Mouse (Mus musculus) heart, embryonic 10.5 days (tissue): ENCODE data around the gene Lingo3. TPM values are rescaled to one million over a fixed set of nuclear protein-coding genes. Genes with fewer than 3 reads are reported as not detected.

Experiments
- DNase-seq: peaks from one replicate; pipeline ENCODE4 v3.0.0-alpha.2; 2017; ENCODE audit warnings: low spot score
- H3K27ac ChIP-seq: fragments of 300-500 bp; sonication (generic); 2 replicates; pipeline ENCODE4 v1.5.1; 2016; ENCODE audit warnings: mild to moderate bottlenecking
- H3K27me3 ChIP-seq: fragments of 300-500 bp; sonication (generic); 2 replicates; pipeline ENCODE4 v1.6.1; 2016; ENCODE audit warnings: mild to moderate bottlenecking; ENCODE audit not compliant: poor library complexity, insufficient read depth, severe bottlenecking
- H3K36me3 ChIP-seq: fragments of 300-500 bp; sonication (generic); 2 replicates; pipeline ENCODE4 v1.6.1; 2016; ENCODE audit warnings: mild to moderate bottlenecking, moderate library complexity
- H3K4me1 ChIP-seq: fragments of 300-500 bp; sonication (generic); 2 replicates; pipeline ENCODE4 v1.6.1; 2016; ENCODE audit warnings: mild to moderate bottlenecking
- H3K4me3 ChIP-seq: fragments of 300-500 bp; sonication (generic); 2 replicates; pipeline ENCODE4 v1.5.1; 2016; ENCODE audit warnings: mild to moderate bottlenecking, moderate library complexity
- H3K9me3 ChIP-seq: fragments of 300-500 bp; sonication (generic); 2 replicates; pipeline ENCODE4 v1.6.1; 2016; ENCODE audit warnings: mild to moderate bottlenecking, moderate library complexity
- WGBS: fragments of 180-500 bp; shearing (Covaris S2); methylation state at CpG from one replicate; pipeline ENCODE4 v1.1.7; 2016; 5-methylcytosine and 5-hydroxymethylcytosine counted together
- polyA plus RNA-seq: library from polyadenylated mRNA; unstranded; fragments of >200 nt; fragmentation: Nextera tagmentation; extraction: Ambion mirVana; gene quantifications from 2 replicates; pipeline ENCODE4 v1.2.1, GENCODE M21; 2016

Lingo3 gene
- polyA plus RNA-seq, 1 experiment from 2014 or later = 0.14 TPM

DNA sequence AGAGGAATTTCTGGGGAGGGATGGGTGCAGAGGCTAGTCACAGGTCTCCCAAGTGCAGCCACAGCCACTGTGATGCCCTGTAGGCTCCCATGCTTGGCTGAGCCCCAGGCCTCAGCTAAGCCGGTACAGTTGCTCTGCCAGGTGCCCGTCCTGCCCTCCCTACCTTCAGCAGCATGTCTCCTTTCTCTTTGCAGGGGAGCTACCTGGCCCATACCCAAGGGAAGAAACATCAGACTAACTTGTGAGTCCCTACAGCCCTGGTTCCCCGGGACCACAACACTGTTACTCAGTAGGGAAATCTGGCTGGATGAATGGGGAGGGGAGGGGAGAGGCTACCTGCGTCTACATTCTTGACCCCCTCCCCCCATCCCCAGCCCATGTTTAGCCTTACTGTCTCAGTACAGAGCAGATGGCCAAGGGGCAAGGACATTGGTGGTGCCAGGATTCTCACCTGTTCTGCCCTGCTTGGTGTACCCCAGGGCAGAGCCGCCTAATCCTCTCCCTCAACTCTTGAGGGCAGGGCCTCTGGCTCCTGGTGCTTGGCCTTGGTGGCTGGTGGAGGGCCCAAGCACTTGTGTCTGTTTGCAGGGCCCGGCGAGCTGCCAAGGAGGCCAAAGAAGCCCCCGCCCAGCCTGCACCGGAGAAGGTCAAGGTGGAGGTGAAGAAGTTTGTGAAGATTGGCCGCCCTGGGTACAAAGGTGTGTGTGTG, 41.5 kb downstream of the Lingo3 start:
- H3K4me3 ChIP-seq = no peak overlapping the region
- peaks cover 59% of the 10 kb centered on the region for H3K36me3 ChIP-seq
- H3K9me3 ChIP-seq = no peaks in the 10 kb centered on the region
- DNase-seq = no peak
- peaks cover 12% of the 10 kb centered on the region; the same call in 1 of the 2 replicates for H3K27me3 ChIP-seq
- 93% methylated on average over 10 of the region's 10 CpGs for WGBS
- no peak overlapping the region for H3K27ac ChIP-seq
- H3K4me1 ChIP-seq = peaks cover 49% of the 10 kb centered on the region

DNA sequence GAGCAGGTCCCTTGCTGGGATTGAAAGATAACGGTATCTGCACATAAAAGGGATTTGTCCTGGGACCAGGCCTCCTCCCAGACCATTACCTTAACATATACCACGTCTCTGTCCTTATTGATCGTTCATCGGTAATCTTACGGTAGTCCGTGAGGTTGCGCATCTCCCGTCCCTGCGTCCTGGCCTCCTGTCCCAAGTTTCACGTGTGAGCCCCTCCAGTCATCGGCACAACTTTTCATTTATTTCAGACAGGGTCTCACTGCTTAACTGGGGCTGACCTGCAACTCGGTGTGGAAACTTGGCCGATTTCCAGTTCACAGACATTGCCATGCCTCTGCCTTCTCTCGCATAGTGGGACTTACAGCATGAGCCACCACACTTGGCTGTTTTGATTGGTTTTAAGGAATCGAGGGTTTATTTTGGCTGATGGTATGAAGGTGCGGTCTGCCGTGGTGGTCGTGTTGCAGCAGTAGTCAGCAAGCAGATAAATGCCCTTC, 44.7 kb downstream of the Lingo3 start:
- H3K27ac ChIP-seq = peak overlapping the region; percentile 99
- 2% methylated on average over 18 of the region's 18 CpGs for WGBS
- H3K36me3 ChIP-seq = peaks cover 67% of the 10 kb centered on the region
- DNase-seq = no peak
- H3K4me1 ChIP-seq = peaks cover 36% of the 10 kb centered on the region
- H3K27me3 ChIP-seq = no peaks in the 10 kb centered on the region
- peak overlapping the region; percentile 93 for H3K4me3 ChIP-seq
- no peaks in the 10 kb centered on the region for H3K9me3 ChIP-seq

DNA sequence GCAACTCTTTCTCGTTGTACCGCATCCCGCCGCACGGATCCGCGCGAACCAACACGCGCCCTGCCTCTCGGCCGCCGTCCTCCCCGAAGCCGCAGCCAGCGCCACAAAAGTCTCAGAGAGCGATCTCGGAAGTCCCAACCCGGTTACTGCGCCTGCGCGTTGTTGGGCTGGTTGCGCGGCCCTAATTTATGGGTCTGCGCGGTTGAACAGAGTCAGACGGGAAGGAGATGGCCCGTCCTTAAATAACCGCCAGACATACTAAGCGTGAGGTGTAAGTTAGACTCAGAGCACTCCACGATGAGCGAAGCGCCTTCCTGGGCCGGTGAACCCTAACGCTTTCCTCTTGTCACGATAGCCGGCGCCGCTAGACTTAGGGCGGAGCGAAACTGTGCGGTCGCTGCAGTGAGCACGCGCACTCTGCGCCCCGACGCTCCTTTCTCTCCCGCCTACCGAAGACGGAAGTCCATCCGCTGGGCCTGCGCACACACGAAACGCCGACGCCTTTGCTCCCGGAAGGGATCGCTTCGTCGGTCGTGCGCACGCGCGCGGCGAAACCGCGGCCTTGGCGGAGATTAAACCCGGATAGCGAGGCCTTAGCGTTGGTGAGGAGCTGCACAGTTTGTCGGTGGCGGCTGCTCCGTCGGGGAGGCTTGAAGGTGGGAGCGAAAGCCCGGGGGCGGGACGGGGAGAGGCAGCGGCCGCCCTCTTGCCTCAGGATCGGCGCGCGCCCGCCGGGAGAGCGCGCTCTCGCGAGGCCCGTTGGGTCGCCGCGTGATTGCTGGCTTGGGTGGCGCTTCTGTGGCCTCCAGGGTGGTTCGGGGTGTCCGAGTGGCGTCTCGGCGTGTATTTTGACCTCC, 45.5 kb downstream of the Lingo3 start, which contains the start of the genes Sf3a2 and Plekhj1:
Sf3a2 (plus strand) TSS at position 49 of the 857 bp plus-strand sequence.
Plekhj1 (minus strand) TSS at position 477 of the 857 bp plus-strand sequence.
- peak; percentile 98 for DNase-seq
- Histone ChIP-seq H3K4me1 (peaks cover 35% of the 10 kb centered on the region), H3K4me3 (peak within 1 kb of the TSS; percentile 93), H3K27me3 (no peaks in the 10 kb centered on the region), H3K9me3 (no peaks in the 10 kb centered on the region), H3K36me3 (peaks cover 67% of the 10 kb centered on the region), H3K27ac (peak within 1 kb of the TSS; percentile 99)
- WGBS = under 1% methylated on average over 101 of the region's 104 CpGs

DNA sequence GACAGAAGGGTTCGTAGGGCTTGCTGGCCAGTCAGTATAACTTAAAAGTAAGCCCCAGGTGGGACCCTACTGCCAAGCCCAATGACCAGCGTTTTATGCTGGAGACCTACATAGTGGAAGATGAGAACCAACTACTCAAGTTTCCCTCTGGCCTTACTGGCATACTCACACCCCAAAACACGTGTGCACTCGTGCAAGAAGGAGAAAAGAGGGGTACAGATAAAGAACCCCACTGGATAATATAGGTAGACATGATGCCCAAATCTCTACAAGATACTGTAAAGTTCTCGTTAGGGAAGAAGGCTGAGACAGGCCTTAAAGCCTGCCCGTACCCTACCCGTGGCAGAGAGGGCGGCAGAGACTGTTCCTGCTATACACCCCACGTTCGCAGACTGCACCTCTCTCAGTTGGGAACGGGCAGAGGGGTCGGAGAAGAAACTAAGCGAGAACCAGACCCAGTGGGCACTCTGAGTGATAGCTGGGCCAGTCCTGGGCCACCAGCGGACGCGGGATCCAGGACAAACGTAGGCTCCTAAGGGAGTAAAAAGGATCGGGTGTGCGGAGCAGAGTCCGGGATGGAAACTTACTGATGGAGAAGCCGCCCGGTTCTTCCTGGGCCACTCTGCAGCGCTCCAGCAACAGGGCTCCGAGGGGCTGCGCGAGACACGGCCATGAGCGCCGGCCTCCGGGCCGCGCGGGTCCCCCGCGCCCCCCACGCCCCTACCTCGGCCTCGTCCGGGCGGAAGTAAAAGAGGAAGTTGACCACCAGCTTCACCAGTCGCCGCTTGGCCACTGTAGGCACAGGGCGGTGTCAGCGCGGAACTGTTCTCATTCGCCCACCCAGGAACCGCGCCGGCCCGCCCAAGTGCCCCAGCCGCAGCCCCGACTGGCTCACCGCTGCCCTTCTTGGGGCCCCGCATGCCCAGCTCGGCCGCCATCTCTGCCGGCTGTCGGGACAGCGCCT, 46.4 kb downstream of the Lingo3 start:
- WGBS = 2% methylated on average over 58 of the region's 59 CpGs
- DNase-seq = no peak

DNA sequence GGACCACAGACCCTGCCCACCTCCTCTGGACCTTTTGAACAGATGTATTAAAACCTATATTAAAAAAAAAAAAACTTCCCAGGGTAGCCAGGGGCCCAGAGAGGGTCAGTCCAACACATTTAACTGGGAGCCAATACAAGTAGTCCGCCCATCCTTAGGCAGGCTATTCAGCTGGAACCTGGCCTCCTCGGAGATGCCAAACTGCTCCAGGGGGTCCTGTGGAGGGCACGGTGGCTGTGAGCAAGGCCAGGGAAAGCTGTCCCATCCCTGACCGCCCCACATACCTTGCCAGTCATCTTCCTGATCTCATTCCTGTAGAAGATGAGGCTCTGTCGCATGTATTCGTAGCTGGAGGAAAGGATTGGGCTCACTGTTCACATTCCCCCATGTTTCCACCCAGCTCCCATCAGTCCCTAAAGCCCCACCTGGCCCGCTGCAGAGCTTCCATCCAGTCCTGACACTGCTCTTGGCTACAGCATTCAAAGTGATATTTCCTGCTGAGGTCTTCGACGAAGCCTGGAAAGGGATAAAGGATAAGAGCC, 47.5 kb downstream of the Lingo3 start:
- Histone ChIP-seq H3K4me1 (peaks cover 47% of the 10 kb centered on the region), H3K9me3 (no peaks in the 10 kb centered on the region), H3K36me3 (peaks cover 67% of the 10 kb centered on the region), H3K4me3 (peak overlapping the region; percentile 93), H3K27me3 (no peaks in the 10 kb centered on the region), H3K27ac (no peak overlapping the region)
- no peak for DNase-seq
- WGBS = 78% methylated on average over 9 of the region's 9 CpGs

More for the DNA sequence above, 46.4 kb downstream of the Lingo3 start:
- Histone ChIP-seq H3K9me3 (no peaks in the 10 kb centered on the region), H3K4me3 (peak overlapping the region; percentile 93), H3K27ac (peak overlapping the region; percentile 99), H3K4me1 (peaks cover 36% of the 10 kb centered on the region), H3K27me3 (no peaks in the 10 kb centered on the region), H3K36me3 (peaks cover 67% of the 10 kb centered on the region)

DNA sequence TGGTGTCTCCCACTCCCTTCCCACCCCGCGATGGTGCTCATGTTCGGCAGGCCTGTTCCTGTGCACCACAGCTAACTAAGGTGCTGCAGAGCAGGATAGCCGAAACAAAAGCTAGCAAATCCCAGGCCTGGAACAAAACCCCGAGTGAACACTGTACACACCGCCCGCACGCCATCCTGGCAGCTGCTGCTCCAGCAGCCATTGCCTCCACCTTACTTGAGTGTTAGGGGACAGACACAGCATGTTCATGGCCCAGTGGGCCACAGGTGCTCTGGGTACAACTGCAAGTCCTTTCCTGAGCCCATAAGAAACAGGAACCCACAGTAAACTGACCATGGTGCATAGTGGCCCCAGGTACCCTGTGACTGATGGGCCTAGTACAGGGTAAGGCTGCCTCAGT, 49.1 kb downstream of the Lingo3 start:
- Histone ChIP-seq H3K4me1 (peaks cover 48% of the 10 kb centered on the region), H3K27me3 (no peaks in the 10 kb centered on the region), H3K9me3 (no peaks in the 10 kb centered on the region), H3K4me3 (no peak overlapping the region), H3K27ac (0 out of 2 replicates have a peak overlapping the region, but pooled peaks have one; percentile 7), H3K36me3 (peaks cover 69% of the 10 kb centered on the region)
- no peak for DNase-seq
- 87% methylated on average over 8 of the region's 8 CpGs for WGBS

DNA sequence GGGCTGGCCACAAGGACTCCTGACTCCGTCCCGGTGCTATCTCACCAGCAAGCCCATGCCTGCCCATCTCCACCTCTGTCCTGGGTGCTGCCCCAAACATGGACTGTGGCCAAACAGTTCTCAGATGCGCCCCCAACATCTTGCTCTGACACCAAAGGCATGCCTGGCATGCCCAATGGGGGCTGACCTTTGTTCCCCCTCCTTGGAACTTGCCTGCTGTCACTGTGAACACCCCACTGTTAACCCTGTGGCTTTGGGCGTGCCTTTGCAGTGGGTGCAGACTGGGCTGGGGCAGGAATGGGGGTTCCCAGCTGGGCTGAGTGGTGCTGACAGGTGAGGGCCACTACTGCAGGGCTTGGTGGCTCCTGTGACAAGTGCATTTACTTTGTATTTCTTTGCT, 50.0 kb downstream of the Lingo3 start:
- Histone ChIP-seq H3K27me3 (no peaks in the 10 kb centered on the region), H3K27ac (no peak overlapping the region), H3K4me3 (no peak overlapping the region), H3K4me1 (peaks cover 43% of the 10 kb centered on the region), H3K9me3 (no peaks in the 10 kb centered on the region), H3K36me3 (peaks cover 78% of the 10 kb centered on the region)
- DNase-seq = no peak
- WGBS = 86% methylated on average over 4 of the region's 4 CpGs

DNA sequence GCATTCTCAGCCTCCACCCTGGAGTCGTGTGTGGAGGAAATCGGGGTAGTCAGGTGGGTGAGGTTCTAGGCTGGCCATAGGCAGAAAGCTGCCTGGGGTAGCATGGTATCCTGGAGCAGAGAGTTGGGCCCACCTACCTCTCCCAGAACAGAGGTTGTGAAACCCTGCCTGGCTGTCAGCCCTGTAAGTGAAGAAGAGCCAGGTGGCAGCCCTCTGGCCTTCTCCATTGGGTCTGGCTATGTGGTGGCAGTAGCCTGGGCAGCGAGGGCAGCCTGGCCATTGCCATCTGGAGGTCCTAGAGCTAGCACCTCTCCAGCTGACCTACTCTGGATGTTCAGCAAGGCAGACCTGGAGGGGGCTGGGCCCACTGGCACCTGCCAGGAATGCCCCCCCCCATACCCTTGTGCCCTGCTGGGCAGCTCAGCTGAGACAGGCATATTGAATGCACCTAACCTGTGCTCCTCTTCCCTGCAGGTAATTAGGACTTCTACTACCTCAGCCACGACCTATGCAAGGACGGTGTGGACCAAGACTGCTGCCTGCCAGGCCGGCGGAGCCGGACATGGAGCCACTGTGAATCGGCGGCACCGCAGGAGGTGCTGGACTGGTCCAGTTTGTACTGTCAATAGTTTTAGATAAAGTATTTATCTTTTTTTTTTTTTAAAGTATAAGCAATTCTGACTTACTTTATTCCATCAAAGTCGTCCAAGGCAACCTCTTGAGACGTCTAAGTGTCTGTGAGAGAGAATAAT, 50.6 kb downstream of the Lingo3 start:
- Histone ChIP-seq H3K4me1 (peaks cover 43% of the 10 kb centered on the region), H3K36me3 (peaks cover 84% of the 10 kb centered on the region), H3K27me3 (no peaks in the 10 kb centered on the region), H3K4me3 (no peak overlapping the region), H3K9me3 (no peaks in the 10 kb centered on the region), H3K27ac (no peak overlapping the region)
- no peak for DNase-seq
- 90% methylated on average over 13 of the region's 13 CpGs for WGBS

DNA sequence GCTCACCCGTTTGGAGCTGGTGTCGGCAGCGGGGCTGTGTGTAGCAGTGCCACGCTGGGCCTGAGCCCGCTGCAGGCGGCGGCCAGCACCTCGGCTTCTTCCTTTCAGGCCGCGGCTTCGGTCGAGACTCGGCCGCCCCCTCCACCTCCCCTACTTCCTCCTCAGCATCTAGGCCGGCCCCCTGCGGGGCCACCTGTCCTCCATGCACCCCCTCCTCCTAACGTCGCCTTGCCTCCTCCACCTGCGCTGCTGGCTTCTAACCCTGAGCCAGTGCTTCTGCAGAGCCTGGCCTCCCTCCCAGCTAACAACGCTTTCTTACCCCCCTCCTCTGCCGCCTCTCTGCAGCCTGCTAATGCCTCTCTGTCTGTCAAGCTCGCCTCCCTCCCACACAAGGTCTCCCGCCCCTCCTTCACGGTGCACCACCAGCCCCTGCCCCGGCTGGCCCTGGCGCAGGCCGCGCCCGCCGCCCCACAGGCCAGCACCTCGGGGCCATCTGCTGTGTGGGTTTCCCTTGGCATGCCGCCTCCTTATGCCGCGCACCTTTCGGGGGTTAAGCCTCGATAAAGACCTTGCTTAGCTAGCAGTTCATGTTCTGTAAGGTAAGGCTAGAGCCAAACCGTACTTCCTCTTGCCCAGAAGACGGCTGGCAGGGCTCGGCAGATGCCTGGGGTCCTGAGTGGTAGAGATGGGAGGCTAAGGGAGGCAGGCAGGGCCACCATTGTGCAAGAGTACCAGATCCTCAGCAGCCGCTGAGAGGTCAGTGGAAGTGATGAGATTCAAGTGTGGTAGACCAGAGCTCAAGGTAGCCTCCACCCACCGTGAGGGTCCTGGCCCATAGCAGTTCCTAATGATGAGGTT, 51.4 kb downstream of the Lingo3 start:
- peaks cover 92% of the 10 kb centered on the region for H3K36me3 ChIP-seq
- peak overlapping the region; percentile 65 for H3K27ac ChIP-seq
- no peaks in the 10 kb centered on the region for H3K9me3 ChIP-seq
- peak overlapping the region; percentile 3; the same call in 1 of the 2 replicates for H3K4me3 ChIP-seq
- H3K4me1 ChIP-seq = peaks cover 43% of the 10 kb centered on the region
- no peaks in the 10 kb centered on the region for H3K27me3 ChIP-seq
- WGBS = 76% methylated on average over 41 of the region's 41 CpGs
- no peak for DNase-seq

DNA sequence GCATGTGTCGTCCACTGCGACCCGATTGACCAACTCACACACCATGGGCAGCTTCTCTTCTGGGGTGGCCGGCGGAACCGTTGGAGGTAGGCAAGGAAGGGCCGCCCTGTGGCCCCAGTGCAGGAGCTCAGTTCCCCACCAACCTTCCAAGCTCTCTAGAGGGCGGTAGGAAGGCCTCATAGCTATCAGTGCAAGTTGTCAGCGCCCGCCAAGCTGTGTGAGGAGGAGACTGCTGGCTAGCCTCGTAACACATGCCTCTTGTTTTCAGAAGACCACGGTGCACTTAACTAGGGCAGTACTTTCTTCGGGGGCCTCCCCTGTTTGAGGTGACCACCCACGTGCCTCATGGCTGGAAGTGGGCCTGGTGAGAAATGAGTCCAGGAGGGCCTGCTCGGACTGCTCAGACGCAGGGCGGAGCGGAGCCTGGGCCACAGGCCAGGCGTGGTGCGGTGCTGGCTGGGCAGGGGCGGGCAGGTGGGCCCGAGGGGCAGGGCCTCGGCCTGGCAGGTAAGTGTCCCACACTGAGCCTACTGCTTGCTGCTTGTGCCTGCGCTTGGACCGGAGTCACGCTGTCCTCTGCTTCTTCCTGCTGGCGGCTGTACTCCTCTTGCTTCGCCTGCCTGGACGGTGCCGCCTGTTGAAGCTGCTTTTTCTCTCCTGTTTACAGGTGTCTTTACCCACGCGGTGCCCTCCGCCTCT, 52.2 kb downstream of the Lingo3 start:
- Histone ChIP-seq H3K27ac (peak overlapping the region; percentile 65), H3K4me1 (peaks cover 36% of the 10 kb centered on the region), H3K36me3 (peaks cover 98% of the 10 kb centered on the region), H3K27me3 (no peaks in the 10 kb centered on the region), H3K9me3 (no peaks in the 10 kb centered on the region), H3K4me3 (peak overlapping the region; percentile 3; the same call in 1 of the 2 replicates)
- WGBS = 67% methylated on average over 33 of the region's 33 CpGs
- DNase-seq = peak; percentile 86
